Mouse (Mus musculus) kidney, postnatal 0 days (tissue): Measurements from ENCODE around the gene Vmn2r58. TPM values are rescaled to one million over a fixed set of nuclear protein-coding genes. Genes with fewer than 3 reads are reported as not detected.
"Not testable (repeated sequence)": the region's sequence is repeated elsewhere in the genome, so short reads cannot be mapped to it uniquely, and the experiment has no call there.

ENCODE experiments used
- ATAC-seq: fragments of 200-750 bp; cut with Nextera tagmentation; replicated peaks from 2 replicates; pipeline ENCODE4 v1.8.0; 2017; ENCODE audit warnings: low read depth, moderate number of reproducible peaks, moderate TSS enrichment, moderate library complexity; ENCODE audit not compliant: low FRiP score
- DNase-seq: peaks from one replicate; pipeline ENCODE4 v3.0.0-alpha.2; 2016; ENCODE audit warnings: low spot score
- H3K27ac ChIP-seq: fragments of 300-500 bp; sonication (generic); 2 replicates; pipeline ENCODE4 v1.5.1; 2014; ENCODE audit warnings: mild to moderate bottlenecking
- H3K27me3 ChIP-seq: fragments of 300-500 bp; sonication (generic); 2 replicates; pipeline ENCODE4 v1.6.1; 2014; ENCODE audit warnings: low read length, mixed read lengths; ENCODE audit not compliant: insufficient read depth
- H3K36me3 ChIP-seq: fragments of 300-500 bp; sonication (generic); 2 replicates; pipeline ENCODE4 v1.6.1; 2014; ENCODE audit warnings: low read length, mixed read lengths; ENCODE audit not compliant: insufficient read depth
- H3K4me1 ChIP-seq: fragments of 300-500 bp; sonication (generic); replicated peaks from 2 replicates; pipeline ENCODE4 v1.6.1; 2014; ENCODE audit warnings: antibody characterized with exemption, low read length, mixed read lengths; ENCODE audit not compliant: insufficient read depth
- H3K4me2 ChIP-seq: fragments of 300-500 bp; sonication (generic); 2 replicates; pipeline ENCODE4 v1.6.1; 2014; ENCODE audit warnings: mild to moderate bottlenecking, low read length, moderate library complexity, mixed read lengths
- H3K4me3 ChIP-seq: fragments of 300-500 bp; sonication (generic); replicated peaks from 2 replicates; pipeline ENCODE4 v1.5.1; 2014; ENCODE audit warnings: low read depth, low read length
- H3K9ac ChIP-seq: fragments of 300-500 bp; sonication (generic); 2 replicates; pipeline ENCODE4 v1.6.1; 2014; ENCODE audit warnings: low read depth, low read length
- H3K9me3 ChIP-seq: fragments of 300-500 bp; sonication (generic); replicated peaks from 2 replicates; pipeline ENCODE4 v1.6.1; 2016; ENCODE audit warnings: low read length, inconsistent platforms, mixed read lengths
- WGBS: fragments of 180-500 bp; shearing (Covaris S2); extraction: QIAGEN DNeasy Blood & Tissue Kit; methylation state at CpG from one replicate; pipeline ENCODE4 v1.1.7; 2014; 5-methylcytosine and 5-hydroxymethylcytosine counted together
- polyA plus RNA-seq: library from polyadenylated mRNA; unstranded; fragments of >200 nt; fragmentation: Nextera tagmentation; extraction: Ambion mirVana; gene quantifications from 2 replicates; pipeline ENCODE4 v1.2.1, GENCODE M21; 2015

Gene Vmn2r58
- not detected in 2 replicates for polyA plus RNA-seq

DNA sequence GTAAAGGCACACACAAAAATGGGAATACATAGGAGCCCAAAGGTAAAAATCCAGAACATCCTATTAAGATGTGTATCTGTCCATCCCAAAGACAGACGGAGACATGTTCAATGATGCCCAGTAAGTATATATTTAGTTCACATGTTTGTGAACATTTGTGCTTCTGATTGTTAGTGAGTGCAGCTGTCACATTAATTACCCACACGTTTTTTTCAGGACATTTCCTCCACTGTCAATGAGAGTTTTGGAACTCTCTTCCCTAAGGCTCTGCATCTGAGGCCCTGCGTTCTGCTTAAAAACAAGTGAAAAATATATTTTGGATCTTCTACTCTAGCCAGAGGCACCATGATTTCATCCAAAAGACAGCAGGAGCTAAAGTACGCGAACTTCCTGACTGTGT lies at the start of gene Vmn2r58:
Gene Vmn2r58 (minus strand): TSS at position 101 of the 400 bp plus-strand sequence.
- DNase-seq, H3K27ac ChIP-seq, H3K9ac ChIP-seq, H3K36me3 ChIP-seq, H3K27me3 ChIP-seq, H3K4me1 ChIP-seq, H3K9me3 ChIP-seq, H3K4me3 ChIP-seq, ATAC-seq, H3K4me2 ChIP-seq: not testable (repeated sequence)
- 81% methylated on average over 5 of the region's 5 CpGs for WGBS

Other genes with a start within 250 kb of the Vmn2r58 start
- 11.2 and 11.7 TPM in 2 replicates for gene Zfp788, start 239.5 kb downstream of the Vmn2r58 start, polyA plus RNA-seq
- not detected in 2 replicates for gene Vmn2r59, start 186.3 kb upstream of the Vmn2r58 start, polyA plus RNA-seq
- not detected in 2 replicates for gene Vmn2r60, start 235.1 kb upstream of the Vmn2r58 start, polyA plus RNA-seq